Mouse (Mus musculus) hindbrain, embryonic 16.5 days (tissue): ENCODE data around the gene Ap3b2. TPM values are rescaled to one million over a fixed set of nuclear protein-coding genes. Genes with fewer than 3 reads are reported as not detected.

ENCODE experiments used
- ATAC-seq: fragments of 200-750 bp; cut with Nextera tagmentation; 2 replicates; pipeline ENCODE4 v1.8.0; 2017; ENCODE audit warnings: moderate TSS enrichment, moderate library complexity
- H3K27ac ChIP-seq: fragments of 300-500 bp; sonication (generic); 2 replicates; pipeline ENCODE4 v1.5.1; 2014; ENCODE audit warnings: low read depth, mild to moderate bottlenecking, control low read depth, low read length, moderate library complexity
- H3K27me3 ChIP-seq: fragments of 300-500 bp; sonication (generic); replicated peaks from 2 replicates; pipeline ENCODE4 v1.6.1; 2014; ENCODE audit warnings: low read length; ENCODE audit not compliant: control insufficient read depth, insufficient read depth
- H3K36me3 ChIP-seq: fragments of 300-500 bp; sonication (generic); 2 replicates; pipeline ENCODE4 v1.6.1; 2014; ENCODE audit warnings: mild to moderate bottlenecking, low read length, moderate library complexity, mixed read lengths; ENCODE audit not compliant: control insufficient read depth, insufficient read depth
- H3K4me1 ChIP-seq: fragments of 300-500 bp; sonication (generic); 2 replicates; pipeline ENCODE4 v1.6.1; 2014; ENCODE audit warnings: low read depth, low read length; ENCODE audit not compliant: control insufficient read depth, insufficient read depth
- H3K4me2 ChIP-seq: fragments of 300-500 bp; sonication (generic); 2 replicates; pipeline ENCODE4 v1.6.1; 2014; ENCODE audit warnings: mild to moderate bottlenecking, low read length, control low read depth, moderate library complexity
- H3K4me3 ChIP-seq: fragments of 300-500 bp; sonication (generic); 2 replicates; pipeline ENCODE4 v1.5.1; 2014; ENCODE audit warnings: mild to moderate bottlenecking, low read length, control low read depth, moderate library complexity
- H3K9ac ChIP-seq: fragments of 300-500 bp; sonication (generic); 2 replicates; pipeline ENCODE4 v1.6.1; 2014; ENCODE audit warnings: low read depth, mild to moderate bottlenecking, control low read depth, low read length, moderate library complexity
- H3K9me3 ChIP-seq: fragments of 300-500 bp; sonication (generic); 2 replicates; pipeline ENCODE4 v1.6.1; 2014; ENCODE audit warnings: mild to moderate bottlenecking, low read length, moderate library complexity; ENCODE audit not compliant: control insufficient read depth
- whole genome bisulfite sequencing: fragments of 180-500 bp; shearing (Covaris S2); extraction: QIAGEN DNeasy Blood & Tissue Kit; methylation state at CpG from one replicate; pipeline ENCODE4 v1.1.7; 2014; 5-methylcytosine and 5-hydroxymethylcytosine counted together
- microRNA counts: library from miRNA; unstranded; fragments of <30 nt; microRNA quantifications from one replicate; lab custom pipeline; 2016
- polyA plus RNA-seq: library from polyadenylated mRNA; unstranded; fragments of >200 nt; fragmentation: Nextera tagmentation; extraction: Ambion mirVana; gene quantifications from 2 replicates; pipeline ENCODE4 v1.2.1, GENCODE M21; 2015

The Ap3b2 gene
- polyA plus RNA-seq, 1 experiment from 2014 or later: 149 TPM

DNA sequence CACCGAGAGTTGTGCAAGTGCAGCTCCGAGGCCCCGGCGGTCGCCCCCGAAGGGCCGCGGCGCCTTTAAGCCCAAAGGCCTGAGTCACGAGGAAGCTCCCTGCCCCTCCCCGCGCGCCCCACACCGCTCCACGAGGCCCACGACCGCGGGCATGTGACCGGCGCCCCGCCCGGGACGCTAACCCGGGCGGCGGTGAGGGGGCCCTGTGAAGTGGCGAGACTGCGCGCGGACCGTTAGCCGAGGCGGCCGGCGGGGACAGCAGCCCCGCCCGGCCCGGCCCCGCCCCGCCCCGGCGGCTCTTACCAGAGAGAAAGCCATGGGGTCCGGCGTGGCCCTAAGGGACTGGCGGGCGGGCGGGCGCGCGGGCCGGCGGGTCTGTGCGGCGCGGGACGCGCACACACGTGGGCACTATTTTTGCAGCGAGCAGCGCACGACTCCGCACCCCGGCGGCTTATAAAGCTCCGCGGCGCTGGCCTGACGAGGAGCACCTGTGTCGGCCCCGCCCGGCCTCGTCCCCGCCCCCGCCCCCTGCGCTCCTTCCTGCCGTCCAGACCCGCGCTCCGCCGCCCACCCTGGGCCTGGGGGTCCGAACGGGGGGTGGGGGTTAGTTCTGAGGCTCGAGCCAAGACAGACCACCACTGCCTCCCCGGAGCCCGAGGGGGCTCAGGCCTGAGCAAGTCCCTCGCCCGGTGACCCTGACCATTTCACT is 39.2 kb downstream of the Ap3b2 start:
- peaks cover 22% of the 10 kb centered on the region for H3K27me3 ChIP-seq
- WGBS: 1% methylated on average over 37 of the region's 87 CpGs

GRCm38 (mm10) chr7:81453443-81454274 is 40.1 kb downstream of the Ap3b2 start:
- Histone ChIP-seq H3K9ac (peak overlapping the region; percentile 38; the same call in 1 of the 2 replicates), H3K27ac (no peak overlapping the region), H3K4me3 (peak overlapping the region; percentile 67), H3K27me3 (peaks cover 22% of the 10 kb centered on the region), H3K4me1 (peaks cover 20% of the 10 kb centered on the region), H3K9me3 (no peaks in the 10 kb centered on the region), H3K4me2 (peak overlapping the region; percentile 79), H3K36me3 (no peaks in the 10 kb centered on the region)
- WGBS: 2% methylated on average over 60 of the region's 84 CpGs
- peak; percentile 32; the same call in 1 of the 2 replicates for ATAC-seq

More for the DNA sequence above, 39.2 kb downstream of the Ap3b2 start:
- Histone ChIP-seq H3K9ac (peak overlapping the region; percentile 63), H3K4me3 (peak overlapping the region; percentile 67), H3K36me3 (no peaks in the 10 kb centered on the region), H3K4me1 (peaks cover 20% of the 10 kb centered on the region), H3K4me2 (peak overlapping the region; percentile 79), H3K27ac (no peak overlapping the region), H3K9me3 (no peaks in the 10 kb centered on the region)
- peak; percentile 63 for ATAC-seq

- Histone ChIP-seq H3K4me3 (peak overlapping the region; percentile 67), H3K9me3 (no peaks in the 10 kb centered on the region), H3K4me1 (peaks cover 20% of the 10 kb centered on the region), H3K27me3 (peaks cover 22% of the 10 kb centered on the region), H3K27ac (no peak overlapping the region), H3K9ac (peak overlapping the region; percentile 38; the same call in 1 of the 2 replicates), H3K36me3 (no peaks in the 10 kb centered on the region), H3K4me2 (peak overlapping the region; percentile 79)
- 4% methylated on average over 21 of the region's 21 CpGs for WGBS
- peak; percentile 32; the same call in 1 of the 2 replicates for ATAC-seq
These were observed 40.7 kb downstream of the Ap3b2 start for GRCm38 (mm10) chr7:81452971-81453441.

MicroRNAs encoded within 50 kb of the gene (microRNA counts, 519-probe panel; counts per million panel counts)
- microRNA mmu-miR-1839-3p (lab: Ali Mortazavi, UCI): 1,261 counts per million, percentile 9 among the panel's probes with 10 or more counts
- microRNA mmu-miR-1839-5p (lab: Ali Mortazavi, UCI): 2,515 counts per million, percentile 66 among the panel's probes with 10 or more counts

Other genes starting within 250 kb of the Ap3b2 start
- gene Rps17, start 148.7 kb downstream of the Ap3b2 start, polyA plus RNA-seq: 598 and 658 TPM in 2 replicates
- 8.3 and 8.4 TPM in 2 replicates for gene Cpeb1, start 38.5 kb downstream of the Ap3b2 start, polyA plus RNA-seq
- gene BC048679, start 4.4 kb upstream of the Ap3b2 start, polyA plus RNA-seq: not detected in 2 replicates
- 0.15 and 0.57 TPM in 2 replicates for gene Fsd2, start 73.0 kb upstream of the Ap3b2 start, polyA plus RNA-seq
- 2.0 and 6.0 TPM in 2 replicates for gene Whamm, start 77.3 kb upstream of the Ap3b2 start, polyA plus RNA-seq
- gene Homer2, start 213.6 kb upstream of the Ap3b2 start, polyA plus RNA-seq: 23.5 and 26.3 TPM in 2 replicates